Mouse (Mus musculus) limb, embryonic 13.5 days (tissue): ENCODE measurements around the gene Cbr2. TPM values are rescaled to one million over a fixed set of nuclear protein-coding genes. Genes with fewer than 3 reads are reported as not detected.

Source experiments
- ATAC-seq: fragments of 200-750 bp; cut with Nextera tagmentation; 2 replicates; pipeline ENCODE4 v1.8.0; 2017; ENCODE audit warnings: low read depth, moderate number of reproducible peaks, moderate TSS enrichment; ENCODE audit not compliant: low FRiP score
- H3K27ac ChIP-seq: fragments of 300-500 bp; sonication (generic); 2 replicates; pipeline ENCODE4 v1.5.1; 2015; ENCODE audit warnings: inconsistent platforms, mild to moderate bottlenecking, moderate library complexity
- H3K27me3 ChIP-seq: fragments of 300-500 bp; sonication (generic); 2 replicates; pipeline ENCODE4 v1.6.1; 2015; ENCODE audit warnings: mild to moderate bottlenecking, inconsistent platforms
- H3K36me3 ChIP-seq: fragments of 300-500 bp; sonication (generic); 2 replicates; pipeline ENCODE4 v1.6.1; 2015; ENCODE audit warnings: inconsistent platforms, mild to moderate bottlenecking, moderate library complexity
- H3K4me1 ChIP-seq: fragments of 300-500 bp; sonication (generic); 2 replicates; pipeline ENCODE4 v1.6.1; 2015; ENCODE audit warnings: inconsistent platforms
- H3K4me2 ChIP-seq: fragments of 300-500 bp; sonication (generic); replicated peaks from 2 replicates; pipeline ENCODE4 v1.6.1; 2015; ENCODE audit warnings: inconsistent platforms, mild to moderate bottlenecking, moderate library complexity
- H3K4me3 ChIP-seq: fragments of 300-500 bp; sonication (generic); 2 replicates; pipeline ENCODE4 v1.5.1; 2015; ENCODE audit warnings: moderate library complexity, mild to moderate bottlenecking, inconsistent platforms
- H3K9ac ChIP-seq: fragments of 300-500 bp; sonication (generic); 2 replicates; pipeline ENCODE4 v1.6.1; 2015; ENCODE audit warnings: mild to moderate bottlenecking, inconsistent platforms
- H3K9me3 ChIP-seq: fragments of 300-500 bp; sonication (generic); 2 replicates; pipeline ENCODE4 v1.6.1; 2016; ENCODE audit warnings: inconsistent platforms
- WGBS: fragments of 180-500 bp; shearing (Covaris S2); methylation state at CpG from one replicate; pipeline ENCODE4 v1.1.7; 2015; 5-methylcytosine and 5-hydroxymethylcytosine counted together
- polyA plus RNA-seq: library from polyadenylated mRNA; unstranded; fragments of >200 nt; fragmentation: Nextera tagmentation; extraction: Ambion mirVana; gene quantifications from 2 replicates; pipeline ENCODE4 v1.2.1, GENCODE M21; 2015

Cbr2 gene
- polyA plus RNA-seq, 1 experiment from 2014 or later: 7.7 TPM

- Histone ChIP-seq H3K9ac (no peak overlapping the region; the same call in 1 of the 2 replicates), H3K27me3 (peaks cover 5% of the 10 kb centered on the region; the same call in 1 of the 2 replicates), H3K9me3 (no peaks in the 10 kb centered on the region), H3K4me3 (no peak overlapping the region), H3K36me3 (peaks cover 5% of the 10 kb centered on the region; the same call in 1 of the 2 replicates), H3K4me2 (peak overlapping the region; percentile 51; the same call in 1 of the 2 replicates), H3K4me1 (peaks cover 27% of the 10 kb centered on the region), H3K27ac (no peak overlapping the region)
- ATAC-seq: no peak
- WGBS: 74% methylated on average over 11 of the region's 11 CpGs
These were observed 3.2 kb downstream of the Cbr2 start for GRCm38 (mm10) chr11:120728530-120729240.

GRCm38 (mm10) chr11:120727564-120727963, 4.3 kb downstream of the Cbr2 start:
- 60% methylated on average over 12 of the region's 12 CpGs for WGBS

GRCm38 (mm10) chr11:120727169-120727527, 4.8 kb downstream of the Cbr2 start, which contains the start of gene Dcxr:
Dcxr (minus strand) TSS chr11:120727281.
- peaks cover 5% of the 10 kb centered on the region for H3K36me3 ChIP-seq
- no peaks in the 10 kb centered on the region for H3K9me3 ChIP-seq
- H3K4me2 ChIP-seq: peak within 1 kb of the TSS; percentile 89
- under 1% methylated on average over 14 of the region's 14 CpGs for WGBS
- peak; percentile 87 for ATAC-seq
- peak within 1 kb of the TSS; percentile 74 for H3K9ac ChIP-seq
- peaks cover 12% of the 10 kb centered on the region for H3K27me3 ChIP-seq
- H3K27ac ChIP-seq: no peak within 1 kb of the TSS
- H3K4me3 ChIP-seq: peak within 1 kb of the TSS; percentile 65
- H3K4me1 ChIP-seq: peaks cover 22% of the 10 kb centered on the region

More at GRCm38 (mm10) chr11:120727564-120727963, 4.3 kb downstream of the Cbr2 start:
- peak overlapping the region; percentile 89 for H3K4me2 ChIP-seq
- H3K4me3 ChIP-seq: no peak overlapping the region; the same call in 1 of the 2 replicates
- H3K27me3 ChIP-seq: peaks cover 8% of the 10 kb centered on the region
- peaks cover 5% of the 10 kb centered on the region for H3K36me3 ChIP-seq
- no peak overlapping the region for H3K9ac ChIP-seq
- no peaks in the 10 kb centered on the region for H3K9me3 ChIP-seq
- H3K27ac ChIP-seq: no peak overlapping the region
- peaks cover 22% of the 10 kb centered on the region for H3K4me1 ChIP-seq
- peak; percentile 1; the same call in 1 of the 2 replicates for ATAC-seq

GRCm38 (mm10) chr11:120726243-120727168, 5.4 kb downstream of the Cbr2 start:
- Histone ChIP-seq H3K9me3 (no peaks in the 10 kb centered on the region), H3K4me2 (peak overlapping the region; percentile 89), H3K27me3 (peaks cover 12% of the 10 kb centered on the region), H3K4me1 (peaks cover 27% of the 10 kb centered on the region), H3K27ac (no peak overlapping the region), H3K36me3 (peaks cover 5% of the 10 kb centered on the region), H3K4me3 (peak overlapping the region; percentile 65), H3K9ac (peak overlapping the region; percentile 74)
- ATAC-seq: peak; percentile 4; the same call in 1 of the 2 replicates
- WGBS: 19% methylated on average over 34 of the region's 36 CpGs

- Histone ChIP-seq H3K4me3 (no peak overlapping the region), H3K9ac (peak overlapping the region; percentile 43), H3K27ac (no peak overlapping the region), H3K9me3 (no peaks in the 10 kb centered on the region), H3K4me1 (peaks cover 28% of the 10 kb centered on the region), H3K36me3 (peaks cover 22% of the 10 kb centered on the region), H3K4me2 (no peak overlapping the region), H3K27me3 (peaks cover 12% of the 10 kb centered on the region)
- ATAC-seq: no peak
- 83% methylated on average over 7 of the region's 7 CpGs for WGBS
These were observed 8.4 kb downstream of the Cbr2 start for GRCm38 (mm10) chr11:120723509-120723908.

GRCm38 (mm10) chr11:120722761-120723382, 9.0 kb downstream of the Cbr2 start:
- H3K4me3 ChIP-seq: no peak overlapping the region
- no peak overlapping the region for H3K27ac ChIP-seq
- H3K27me3 ChIP-seq: peaks cover 12% of the 10 kb centered on the region
- H3K9ac ChIP-seq: peak overlapping the region; percentile 76; the same call in 1 of the 2 replicates
- no peak for ATAC-seq
- WGBS: 87% methylated on average over 11 of the region's 11 CpGs
- H3K4me1 ChIP-seq: peaks cover 28% of the 10 kb centered on the region
- H3K4me2 ChIP-seq: peak overlapping the region; percentile 99
- peaks cover 29% of the 10 kb centered on the region for H3K36me3 ChIP-seq
- H3K9me3 ChIP-seq: no peaks in the 10 kb centered on the region

GRCm38 (mm10) chr11:120722067-120722630, 9.8 kb downstream of the Cbr2 start:
- Histone ChIP-seq H3K4me2 (peak overlapping the region; percentile 99), H3K9me3 (no peaks in the 10 kb centered on the region), H3K9ac (peak overlapping the region; percentile 76), H3K4me1 (peaks cover 28% of the 10 kb centered on the region), H3K27ac (no peak overlapping the region), H3K4me3 (peak overlapping the region; percentile 64), H3K36me3 (peaks cover 36% of the 10 kb centered on the region), H3K27me3 (peaks cover 12% of the 10 kb centered on the region)
- 20% methylated on average over 21 of the region's 21 CpGs for WGBS
- no peak for ATAC-seq

- Histone ChIP-seq H3K36me3 (peaks cover 43% of the 10 kb centered on the region), H3K27ac (no peak within 1 kb of the TSS; the same call in 1 of the 2 replicates), H3K4me2 (peak within 1 kb of the TSS; percentile 99), H3K9me3 (no peaks in the 10 kb centered on the region), H3K9ac (peak within 1 kb of the TSS; percentile 76), H3K27me3 (peaks cover 12% of the 10 kb centered on the region), H3K4me3 (peak within 1 kb of the TSS; percentile 64), H3K4me1 (peaks cover 23% of the 10 kb centered on the region)
- under 1% methylated on average over 76 of the region's 90 CpGs for WGBS
- peak; percentile 86 for ATAC-seq
These were observed 10.5 kb downstream of the Cbr2 start, which contains the start of gene Rac3 for GRCm38 (mm10) chr11:120721124-120722066. Rac3 (plus strand) TSS chr11:120721470.

- peaks cover 7% of the 10 kb centered on the region for H3K27me3 ChIP-seq
- H3K4me1 ChIP-seq: peaks cover 19% of the 10 kb centered on the region
- ATAC-seq: 0 out of 2 replicates have a peak, but pooled peaks have one; percentile 6
- peak overlapping the region; percentile 76 for H3K9ac ChIP-seq
- H3K4me2 ChIP-seq: peak overlapping the region; percentile 99
- H3K4me3 ChIP-seq: peak overlapping the region; percentile 64
- 11% methylated on average over 17 of the region's 17 CpGs for WGBS
- H3K27ac ChIP-seq: no peak overlapping the region
- no peaks in the 10 kb centered on the region for H3K9me3 ChIP-seq
- peaks cover 51% of the 10 kb centered on the region for H3K36me3 ChIP-seq
These were observed 11.5 kb downstream of the Cbr2 start for GRCm38 (mm10) chr11:120720450-120720849.

GRCm38 (mm10) chr11:120719841-120720376, 12.0 kb downstream of the Cbr2 start:
- Histone ChIP-seq H3K4me1 (peaks cover 20% of the 10 kb centered on the region), H3K4me2 (0 out of 2 replicates have a peak overlapping the region, but pooled peaks have one; percentile 99), H3K4me3 (no peak overlapping the region), H3K9me3 (no peaks in the 10 kb centered on the region), H3K27ac (no peak overlapping the region), H3K9ac (no peak overlapping the region), H3K27me3 (peaks cover 7% of the 10 kb centered on the region), H3K36me3 (peaks cover 52% of the 10 kb centered on the region)
- 87% methylated on average over 13 of the region's 13 CpGs for WGBS
- ATAC-seq: no peak
